Comparison of ENCODE assay signal across 19 mouse cellular contexts in genomic region chr6:32309147-32309546, GRCm38 (mm10).
A peak's percentile ranks its signal among the peaks of the same experiment; 100 is the strongest.
DNase-seq lines count a peak whose midpoint lies in the region; ATAC-seq lines count a peak whose summit lies in the region.
"Had no signal": no experiment of that assay in that cellular context is flagged by ENCODE, and none has a peak within 500 bp of the region (broad histone marks: within the 10 kb centered on the region; RNA-seq: fewer than 3 reads in every experiment).

No protein-coding gene starts in this region.

- no peak for ATAC-seq in inflammation-experienced regulatory T-cells, adult 6 months
- ATAC-seq: activated CD4-positive, CD25-positive, alpha-beta regulatory T cell, adult 4 months; forebrain, embryonic 14.5 days; forebrain, embryonic 16.5 days; Patski had no signal

- intact Hi-C loops in heart, postnatal 10 days (cut with DNase I), result no loop called here

- peak; percentile 64 for DNase-seq in heart, adult 11 months
- no peak for DNase-seq in heart, postnatal 10 days
- peak; percentile 10 for DNase-seq in NIH3T3 (ENCODE audit: low read depth)
- peak; percentile 37 for DNase-seq in brain, adult 2 months (ENCODE audit: low read depth, low spot score)
- DNase-seq: adrenal gland, adult 8-10 months; adrenal gland, postnatal 14 days; adrenal gland, postnatal 36 days; cerebellum, adult 11 months; cerebellum, adult 18-20 months; cerebellum, adult 8-10 months; cerebellum, adult 9-11 months; cerebellum, postnatal 14 days; cerebellum, postnatal 36 days; embryo, embryonic 11 days had no signal

Comparison
In these comparisons a context has a peak if more than half of its experiments do, and no peak if none do; other contexts are left out.
1. DNase-seq: peak in heart, adult 11 months (single experiment), NIH3T3 (single experiment) and brain, adult 2 months (single experiment); none in heart, postnatal 10 days (0 of 2).